Mouse (Mus musculus): ENCODE results near the gene Pigz. TPM values are rescaled to one million over a fixed set of nuclear protein-coding genes. Genes with fewer than 3 reads are reported as not detected.
"Not testable (repeated sequence)": the region's sequence is repeated elsewhere in the genome, so short reads cannot be mapped to it uniquely, and the experiment has no call there.

Gene Pigz
- total and polyA plus RNA-seq, 2 experiments from 2014 or later, result 2.9 to 4.1 TPM

- H3K4me1 ChIP-seq (ENCODE audit: insufficient read depth), result 0 out of 2 replicates have a peak, but pooled peaks cover 5% of the 10 kb centered on the region
- peaks cover 6% of the 10 kb centered on the region; the same call in 1 of the 2 replicates for H3K36me3 ChIP-seq (ENCODE audit: insufficient read depth)
- H3K4me3 ChIP-seq (ENCODE audit: low read depth, low read length), result no peak overlapping the region
- WGBS, result 74% methylated on average over 2 of the region's 2 CpGs
- no peaks in the 10 kb centered on the region for H3K9me3 ChIP-seq (ENCODE audit: low read length)
- ATAC-seq (no peak), DNase-seq (no peak)
- no peak for TF ChIP-seq CTCF (IDR thresholded peaks at IDR 0.05; ENCODE audit: low read depth)
- no peak overlapping the region for H3K4me2 ChIP-seq (ENCODE audit: low read depth)
- H3K27me3 ChIP-seq (ENCODE audit: insufficient read depth, low read length), result no peaks in the 10 kb centered on the region
- no peak overlapping the region for H3K9ac ChIP-seq
- H3K27ac ChIP-seq (ENCODE audit: low read depth, low read length), result no peak overlapping the region
Observed at GRCm38 (mm10) chr16:31940586-31940985, 6.9 kb downstream of the Pigz start.

- WGBS, result 8% methylated on average over 10 of the region's 10 CpGs
- Histone ChIP-seq H3K27me3 (ENCODE audit: insufficient read depth, low read length) (no peaks in the 10 kb centered on the region), H3K4me3 (ENCODE audit: low read depth, low read length) (no peak overlapping the region), H3K9ac (no peak overlapping the region), H3K27ac (ENCODE audit: low read depth, low read length) (no peak overlapping the region), H3K36me3 (ENCODE audit: insufficient read depth) (peaks cover 6% of the 10 kb centered on the region; the same call in 1 of the 2 replicates), H3K9me3 (ENCODE audit: low read length) (no peaks in the 10 kb centered on the region), H3K4me1 (ENCODE audit: insufficient read depth) (peaks cover 16% of the 10 kb centered on the region), H3K4me2 (ENCODE audit: low read depth) (0 out of 2 replicates have a peak overlapping the region, but pooled peaks have one; percentile 13)
- ATAC-seq (peak; percentile 39; the same call in 1 of the 2 replicates), DNase-seq (peak; percentile 80)
- TF ChIP-seq CTCF (IDR thresholded peaks at IDR 0.05; ENCODE audit: low read depth), result peak; percentile 88
Observed at GRCm38 (mm10) chr16:31943980-31944379, 10.3 kb downstream of the Pigz start.

GRCm38 (mm10) chr16:31944698-31945255 lies 11.1 kb downstream of the Pigz start:
- Histone ChIP-seq H3K4me1 (ENCODE audit: insufficient read depth) (peaks cover 16% of the 10 kb centered on the region), H3K27ac (ENCODE audit: low read depth, low read length) (no peak overlapping the region), H3K4me2 (ENCODE audit: low read depth) (no peak overlapping the region), H3K9ac (no peak overlapping the region), H3K36me3 (ENCODE audit: insufficient read depth) (peaks cover 6% of the 10 kb centered on the region; the same call in 1 of the 2 replicates), H3K27me3 (ENCODE audit: insufficient read depth, low read length) (no peaks in the 10 kb centered on the region), H3K4me3 (ENCODE audit: low read depth, low read length) (no peak overlapping the region), H3K9me3 (ENCODE audit: low read length) (no peaks in the 10 kb centered on the region)
- 81% methylated on average over 12 of the region's 12 CpGs for WGBS
- no peak for TF ChIP-seq CTCF (IDR thresholded peaks at IDR 0.05; ENCODE audit: low read depth)
- ATAC-seq (no peak), DNase-seq (no peak)

GRCm38 (mm10) chr16:31945372-31945771 lies 11.7 kb downstream of the Pigz start:
- peaks cover 16% of the 10 kb centered on the region for H3K4me1 ChIP-seq (ENCODE audit: insufficient read depth)
- 85% methylated on average over 6 of the region's 6 CpGs for WGBS

GRCm38 (mm10) chr16:31945986-31946385 lies 12.3 kb downstream of the Pigz start:
- not testable (repeated sequence) for DNase-seq

More at GRCm38 (mm10) chr16:31945372-31945771, 11.7 kb downstream of the Pigz start:
- no peak for TF ChIP-seq CTCF (IDR thresholded peaks at IDR 0.05; ENCODE audit: low read depth)
- Histone ChIP-seq H3K9ac (no peak overlapping the region), H3K9me3 (ENCODE audit: low read length) (no peaks in the 10 kb centered on the region), H3K27me3 (ENCODE audit: insufficient read depth, low read length) (no peaks in the 10 kb centered on the region), H3K27ac (ENCODE audit: low read depth, low read length) (no peak overlapping the region), H3K4me3 (ENCODE audit: low read depth, low read length) (no peak overlapping the region), H3K4me2 (ENCODE audit: low read depth) (no peak overlapping the region), H3K36me3 (ENCODE audit: insufficient read depth) (peaks cover 6% of the 10 kb centered on the region; the same call in 1 of the 2 replicates)
- ATAC-seq, result no peak
- no peak for DNase-seq

GRCm38 (mm10) chr16:31947333-31947732 lies 13.7 kb downstream of the Pigz start:
- TF ChIP-seq CTCF (IDR thresholded peaks at IDR 0.05; ENCODE audit: low read depth), result no peak
- peaks cover 13% of the 10 kb centered on the region for H3K36me3 ChIP-seq (ENCODE audit: insufficient read depth)
- H3K4me3 ChIP-seq (ENCODE audit: low read depth, low read length), result peak overlapping the region; percentile 93
- no peaks in the 10 kb centered on the region for H3K27me3 ChIP-seq (ENCODE audit: insufficient read depth, low read length)
- no peak overlapping the region; the same call in 1 of the 2 replicates for H3K27ac ChIP-seq (ENCODE audit: low read depth, low read length)
- ATAC-seq, result no peak
- DNase-seq, result no peak
- no peaks in the 10 kb centered on the region for H3K9me3 ChIP-seq (ENCODE audit: low read length)
- peak overlapping the region; percentile 90 for H3K9ac ChIP-seq
- WGBS, result 31% methylated on average over 8 of the region's 8 CpGs
- H3K4me2 ChIP-seq (ENCODE audit: low read depth), result peak overlapping the region; percentile 89
- H3K4me1 ChIP-seq (ENCODE audit: insufficient read depth), result peaks cover 16% of the 10 kb centered on the region

More at GRCm38 (mm10) chr16:31945986-31946385, 12.3 kb downstream of the Pigz start:
- H3K27ac ChIP-seq (ENCODE audit: low read depth, low read length); H3K36me3 ChIP-seq (ENCODE audit: insufficient read depth); H3K9ac ChIP-seq; H3K4me3 ChIP-seq (ENCODE audit: low read depth, low read length); H3K27me3 ChIP-seq (ENCODE audit: insufficient read depth, low read length); H3K9me3 ChIP-seq (ENCODE audit: low read length); ATAC-seq: not testable (repeated sequence)
- Histone ChIP-seq H3K4me1 (ENCODE audit: insufficient read depth) (peaks cover 16% of the 10 kb centered on the region), H3K4me2 (ENCODE audit: low read depth) (0 out of 2 replicates have a peak overlapping the region, but pooled peaks have one; percentile 89)
- 88% methylated on average over 6 of the region's 6 CpGs for WGBS

GRCm38 (mm10) chr16:31947901-31948316 lies 14.3 kb downstream of the Pigz start:
- peaks cover 16% of the 10 kb centered on the region for H3K4me1 ChIP-seq (ENCODE audit: insufficient read depth)
- DNase-seq, result no peak
- peak overlapping the region; percentile 89 for H3K4me2 ChIP-seq (ENCODE audit: low read depth)

More at GRCm38 (mm10) chr16:31947901-31948316, 14.3 kb downstream of the Pigz start:
- Histone ChIP-seq H3K36me3 (ENCODE audit: insufficient read depth) (peaks cover 13% of the 10 kb centered on the region), H3K4me3 (ENCODE audit: low read depth, low read length) (peak overlapping the region; percentile 93), H3K27ac (ENCODE audit: low read depth, low read length) (peak overlapping the region; percentile 91), H3K27me3 (ENCODE audit: insufficient read depth, low read length) (no peaks in the 10 kb centered on the region), H3K9me3 (ENCODE audit: low read length) (no peaks in the 10 kb centered on the region), H3K9ac (peak overlapping the region; percentile 90)
- TF ChIP-seq CTCF (IDR thresholded peaks at IDR 0.05; ENCODE audit: low read depth), result no peak
- WGBS, result 0% methylated on average over 37 of the region's 38 CpGs
- ATAC-seq, result peak; percentile 5; the same call in 1 of the 2 replicates
